Mouse (Mus musculus) megakaryocyte, embryonic 14.5 days (primary cell): Measurements from ENCODE around the gene Dhfr.

Experiments used
- FLI1 ChIP-seq: IDR thresholded peaks from 2 replicates; pipeline ENCODE4 v1.6.1; 2012; ENCODE audit warnings: low read length, inconsistent platforms, mixed read lengths
- GATA1 ChIP-seq: IDR thresholded peaks from 3 replicates; pipeline ENCODE4 v1.6.1; 2012; ENCODE audit warnings: mixed read lengths, low read length, inconsistent platforms, borderline replicate concordance

- TF ChIP-seq GATA1 (no peak), FLI1 (no peak)
Measured at GRCm38 (mm10) chr13:92320770-92321169, 33.8 kb upstream of the Dhfr start.
